Mouse (Mus musculus): Measurements from ENCODE around the gene Grb14. TPM values are rescaled to one million over a fixed set of nuclear protein-coding genes. Genes with fewer than 3 reads are reported as not detected.

The Grb14 gene
- polyA plus RNA-seq, 1 experiment from 2014 or later: 4.0 TPM

DNA sequence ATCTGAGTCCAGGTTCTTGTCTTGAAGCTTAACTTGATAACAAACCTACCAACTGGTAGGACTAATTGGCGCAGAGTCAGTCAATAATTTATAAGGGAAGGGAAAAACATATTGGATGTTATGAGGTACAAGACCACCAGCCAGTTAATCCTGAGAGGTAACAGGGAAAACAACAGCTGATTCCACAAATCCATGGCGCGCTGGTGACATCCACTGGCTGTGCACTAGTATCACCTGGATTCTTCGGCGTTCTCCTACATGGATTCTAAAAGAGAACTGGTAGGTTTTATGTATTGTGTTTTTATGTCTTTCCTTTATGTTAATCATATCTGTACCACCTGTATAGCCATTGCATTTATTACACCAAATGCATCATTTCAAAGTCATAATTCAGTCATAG lies 119.9 kb downstream of the Grb14 start:
- H3K36me3 ChIP-seq: no peaks in the 10 kb centered on the region
- 93% methylated on average over 5 of the region's 5 CpGs for WGBS
- no peak overlapping the region for H3K27ac ChIP-seq
- H3K27me3 ChIP-seq (ENCODE audit: low read depth, poor library complexity, severe bottlenecking): no peaks in the 10 kb centered on the region
- no peak overlapping the region for H3K4me3 ChIP-seq
- no peaks in the 10 kb centered on the region for H3K9me3 ChIP-seq (replicated peaks)
- no peaks in the 10 kb centered on the region for H3K4me1 ChIP-seq
- DNase-seq (ENCODE audit: low spot score): peak; percentile 44

DNA sequence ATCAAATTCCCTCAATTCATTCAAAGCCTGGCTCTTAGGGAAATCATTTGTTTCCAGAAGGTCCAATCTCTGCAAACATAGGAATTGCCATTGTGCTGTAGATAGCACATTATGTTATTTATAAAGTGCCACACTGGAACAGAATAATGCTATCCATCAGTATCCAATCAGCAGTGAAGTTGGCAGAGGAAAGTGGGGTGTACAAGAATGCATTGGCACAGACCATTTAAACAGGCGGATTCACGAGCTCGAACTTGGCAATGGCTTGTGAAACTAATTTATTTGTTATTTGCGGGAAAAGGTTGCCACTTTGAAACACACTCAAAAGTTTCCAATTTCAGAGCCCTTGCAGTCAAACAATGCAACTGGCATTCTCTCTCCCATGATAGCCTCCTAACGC lies 126.9 kb downstream of the Grb14 start:
- 88% methylated on average over 5 of the region's 5 CpGs for WGBS
- no peaks in the 10 kb centered on the region for H3K9me3 ChIP-seq (replicated peaks)
- no peak overlapping the region for H3K27ac ChIP-seq

DNA sequence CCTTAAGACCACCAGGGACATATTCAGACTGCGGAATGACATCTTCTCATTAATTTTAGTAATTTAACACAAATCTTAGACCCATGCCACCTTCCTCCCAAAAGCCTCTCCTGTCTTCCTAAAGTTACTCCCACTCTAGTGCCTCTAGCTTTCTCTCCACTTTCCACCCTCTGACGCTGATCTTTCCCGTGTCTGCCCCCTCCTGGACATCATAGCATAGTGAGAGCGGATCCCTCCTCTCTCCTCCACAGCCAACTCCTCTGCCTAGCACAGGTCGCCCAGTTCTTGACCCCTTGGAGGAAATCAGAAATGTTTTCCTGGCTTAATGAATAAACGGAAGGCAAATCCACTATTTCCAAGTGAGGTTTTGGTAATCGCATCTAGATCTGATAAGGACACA lies 131.6 kb downstream of the Grb14 start:
- H3K36me3 ChIP-seq: no peaks in the 10 kb centered on the region
- H3K27ac ChIP-seq: no peak overlapping the region
- no peaks in the 10 kb centered on the region for H3K27me3 ChIP-seq (ENCODE audit: low read depth, poor library complexity, severe bottlenecking)
- no peak for DNase-seq (ENCODE audit: low spot score)
- no peaks in the 10 kb centered on the region for H3K4me1 ChIP-seq
- H3K4me3 ChIP-seq: no peak overlapping the region
- H3K9me3 ChIP-seq (replicated peaks): no peaks in the 10 kb centered on the region
- WGBS: 62% methylated on average over 7 of the region's 7 CpGs

More for the DNA sequence above, 126.9 kb downstream of the Grb14 start:
- no peaks in the 10 kb centered on the region for H3K36me3 ChIP-seq
- no peaks in the 10 kb centered on the region for H3K27me3 ChIP-seq (ENCODE audit: low read depth, poor library complexity, severe bottlenecking)
- no peak for DNase-seq (ENCODE audit: low spot score)
- H3K4me1 ChIP-seq: no peaks in the 10 kb centered on the region
- no peak overlapping the region for H3K4me3 ChIP-seq

DNA sequence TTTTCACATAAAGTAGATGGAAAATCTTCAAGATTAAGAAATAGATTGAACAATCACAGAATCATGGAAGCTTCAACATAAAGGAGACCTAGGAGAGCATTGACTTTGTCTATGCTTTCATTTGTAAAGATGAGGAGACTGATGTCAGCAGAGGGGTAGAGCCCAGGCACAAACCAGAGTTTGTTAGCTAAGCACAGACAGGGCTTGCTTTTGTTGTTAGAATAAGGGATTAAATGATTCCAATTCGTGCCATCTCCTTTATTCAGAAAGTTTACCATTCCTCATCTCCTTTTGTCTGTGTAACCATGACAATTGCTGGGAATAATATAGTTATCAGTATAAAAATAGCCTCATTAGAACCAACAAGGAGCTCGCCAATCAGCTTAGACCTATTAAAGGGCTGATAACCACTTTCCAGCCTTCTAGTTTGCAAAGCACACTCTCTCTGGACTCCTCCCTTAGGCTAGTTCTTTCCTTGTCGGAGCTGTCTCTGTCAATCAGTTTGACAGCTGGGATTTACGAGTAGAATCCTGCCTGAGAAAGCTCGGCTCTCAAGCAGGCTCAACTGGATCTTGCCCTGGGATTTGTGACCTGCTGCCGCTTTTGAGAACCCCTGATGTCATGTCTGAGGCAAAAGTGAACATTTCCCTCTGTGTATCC lies 137.6 kb downstream of the Grb14 start:
- 59% methylated on average over 6 of the region's 6 CpGs for WGBS
- no peak overlapping the region for H3K27ac ChIP-seq
- no peaks in the 10 kb centered on the region for H3K36me3 ChIP-seq

DNA sequence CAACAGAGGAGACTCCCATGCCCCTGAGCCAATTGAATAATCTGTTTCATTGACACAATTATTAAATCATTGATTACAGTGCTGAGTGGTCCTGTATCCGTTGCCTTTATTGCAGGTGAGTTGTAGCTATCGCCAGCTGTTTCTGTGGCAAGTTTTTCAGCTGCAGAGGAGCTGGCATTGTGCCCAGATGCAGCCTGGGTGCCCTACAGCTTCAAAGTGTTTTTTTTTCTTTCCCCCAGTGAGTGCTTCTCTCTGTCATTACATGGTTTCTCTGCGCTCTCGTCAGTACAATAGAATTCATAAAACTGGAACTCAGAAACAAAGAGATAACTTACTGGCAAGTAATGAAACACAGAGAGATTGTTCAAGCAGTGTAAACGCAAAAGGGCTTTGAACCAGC lies 139.1 kb downstream of the Grb14 start:
- H3K9me3 ChIP-seq (replicated peaks): no peaks in the 10 kb centered on the region
- H3K4me1 ChIP-seq: no peaks in the 10 kb centered on the region
- DNase-seq (ENCODE audit: low spot score): no peak
- WGBS: 85% methylated on average over 5 of the region's 5 CpGs
- H3K36me3 ChIP-seq: no peaks in the 10 kb centered on the region
- no peak overlapping the region for H3K4me3 ChIP-seq
- no peaks in the 10 kb centered on the region for H3K27me3 ChIP-seq (ENCODE audit: low read depth, poor library complexity, severe bottlenecking)
- no peak overlapping the region for H3K27ac ChIP-seq

More for the DNA sequence above, 137.6 kb downstream of the Grb14 start:
- no peaks in the 10 kb centered on the region for H3K9me3 ChIP-seq (replicated peaks)
- DNase-seq (ENCODE audit: low spot score): no peak
- no peak overlapping the region for H3K4me3 ChIP-seq
- no peaks in the 10 kb centered on the region for H3K4me1 ChIP-seq
- no peaks in the 10 kb centered on the region for H3K27me3 ChIP-seq (ENCODE audit: low read depth, poor library complexity, severe bottlenecking)

DNA sequence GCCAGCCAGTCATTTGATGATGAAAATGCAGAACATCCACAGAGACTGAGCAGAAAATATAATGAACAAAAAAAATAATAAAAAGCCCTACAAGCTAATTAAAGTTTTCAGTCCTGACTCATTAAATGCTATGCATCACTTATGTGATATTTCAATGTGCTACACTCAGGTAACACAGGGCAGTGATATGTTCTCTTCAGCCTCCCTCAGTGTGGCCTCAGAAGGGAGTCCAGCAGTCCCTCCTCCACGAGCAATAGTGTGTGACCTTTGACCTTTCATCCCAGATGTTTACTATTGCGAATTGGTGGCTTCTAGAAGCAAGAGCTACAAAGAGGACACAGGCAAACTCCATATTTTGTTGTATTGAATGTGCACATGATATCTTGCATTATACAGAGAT lies 146.5 kb downstream of the Grb14 start:
- no peaks in the 10 kb centered on the region for H3K36me3 ChIP-seq
- H3K4me1 ChIP-seq: no peaks in the 10 kb centered on the region
- H3K27ac ChIP-seq: no peak overlapping the region
- DNase-seq (ENCODE audit: low spot score): no peak
- H3K9me3 ChIP-seq (replicated peaks): no peaks in the 10 kb centered on the region
- H3K27me3 ChIP-seq (ENCODE audit: low read depth, poor library complexity, severe bottlenecking): no peaks in the 10 kb centered on the region
- H3K4me3 ChIP-seq: no peak overlapping the region
- 27% methylated on average over 2 of the region's 2 CpGs for WGBS

Other genes starting within 250 kb of the Grb14 start
- gene Cobll1, start 214.4 kb upstream of the Grb14 start, polyA plus RNA-seq (2016; fragmentation: Nextera tagmentation; extraction: Ambion mirVana): 3.2 and 3.9 TPM in 2 replicates

Data from limb, embryonic 10.5 days (tissue).